Mouse (Mus musculus): Measurements from ENCODE around the gene Megf8.
"Not testable (repeated sequence)": the region's sequence is repeated elsewhere in the genome, so short reads cannot be mapped to it uniquely, and the experiment has no call there.

Megf8 gene

DNA sequence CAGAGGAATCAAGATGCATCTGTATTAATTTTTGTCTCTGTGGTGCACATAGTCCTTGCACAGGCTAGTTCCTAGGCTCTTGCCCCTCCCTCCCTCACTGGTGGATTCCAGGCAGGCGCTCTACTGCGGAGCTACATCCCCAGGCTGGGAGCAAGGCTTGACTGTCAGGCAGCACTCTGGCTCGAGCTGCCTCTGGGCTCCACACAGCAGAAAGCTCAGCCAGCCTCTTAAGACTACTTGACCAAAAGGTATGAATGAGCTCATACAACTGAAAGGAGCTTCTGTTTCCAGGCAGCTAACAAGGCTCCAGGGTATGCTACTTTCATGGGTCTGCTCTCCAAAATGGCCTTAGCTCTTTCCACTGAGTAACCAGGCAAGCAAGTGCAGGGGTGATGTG lies 64.3 kb downstream of the Megf8 start:
- no peak for DNase-seq (ENCODE audit: low read depth, low spot score)

DNA sequence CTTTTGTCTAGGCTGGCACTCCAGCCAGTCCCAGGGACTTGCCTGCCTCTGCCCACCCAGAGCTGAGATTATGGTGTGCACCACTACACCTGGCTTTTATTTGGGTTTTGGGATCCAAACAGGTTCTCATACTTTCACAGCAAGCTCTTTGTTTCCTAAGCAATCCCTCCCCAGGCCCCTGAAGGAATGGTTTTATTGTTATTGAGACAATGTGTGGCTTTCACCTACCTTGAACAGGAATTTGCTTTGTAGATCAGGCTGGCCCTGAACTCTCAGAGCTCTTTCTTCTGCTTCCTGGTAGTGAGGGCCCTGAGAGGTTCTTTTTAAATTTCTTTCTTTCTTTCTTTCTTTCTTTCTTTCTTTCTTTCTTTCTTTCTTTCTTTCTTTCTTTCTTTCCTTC lies 65.6 kb downstream of the Megf8 start:
- DNase-seq (ENCODE audit: low read depth, low spot score): peak; percentile 62

DNA sequence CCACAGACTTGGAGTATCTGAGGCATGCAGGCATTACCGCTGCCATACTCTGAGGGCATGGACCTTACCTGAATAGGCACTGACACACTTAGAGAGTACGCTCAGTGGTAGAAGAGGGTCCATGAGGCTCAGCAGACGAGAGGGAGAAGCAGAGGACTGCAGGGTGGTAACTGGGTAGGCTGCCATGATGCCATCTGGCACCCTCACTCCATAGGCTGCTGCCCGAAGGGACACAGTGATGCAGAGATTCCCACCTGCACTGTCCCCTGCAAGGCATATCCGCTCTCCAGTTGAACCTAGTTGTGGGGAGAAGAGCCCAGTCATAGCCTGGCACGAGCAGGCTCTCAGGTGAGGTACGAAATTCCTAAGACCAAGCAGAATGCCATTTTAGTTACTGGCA lies 66.4 kb downstream of the Megf8 start:
- DNase-seq (ENCODE audit: low read depth, low spot score): no peak

DNA sequence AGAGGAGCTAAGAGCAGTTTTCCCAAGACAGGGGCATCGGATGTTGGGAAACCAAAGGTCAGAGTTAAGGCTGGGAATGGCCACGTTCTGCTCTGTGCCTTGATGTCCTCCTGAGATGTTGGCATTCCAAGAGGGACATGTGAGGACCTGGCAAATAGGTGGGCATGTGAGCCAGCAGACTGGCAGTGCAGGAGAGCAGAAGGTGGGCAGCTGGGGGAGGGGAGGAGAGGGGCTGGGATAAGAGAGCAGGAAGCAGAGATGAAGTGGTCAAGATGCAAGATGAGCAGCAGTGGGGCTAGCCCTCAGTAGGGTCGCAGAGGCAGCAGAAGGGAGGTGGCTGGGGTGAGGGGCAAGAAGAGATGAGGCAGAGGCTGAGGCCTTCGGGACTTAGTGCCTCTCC lies 66.9 kb downstream of the Megf8 start:
- no peak for DNase-seq (ENCODE audit: low read depth, low spot score)

DNA sequence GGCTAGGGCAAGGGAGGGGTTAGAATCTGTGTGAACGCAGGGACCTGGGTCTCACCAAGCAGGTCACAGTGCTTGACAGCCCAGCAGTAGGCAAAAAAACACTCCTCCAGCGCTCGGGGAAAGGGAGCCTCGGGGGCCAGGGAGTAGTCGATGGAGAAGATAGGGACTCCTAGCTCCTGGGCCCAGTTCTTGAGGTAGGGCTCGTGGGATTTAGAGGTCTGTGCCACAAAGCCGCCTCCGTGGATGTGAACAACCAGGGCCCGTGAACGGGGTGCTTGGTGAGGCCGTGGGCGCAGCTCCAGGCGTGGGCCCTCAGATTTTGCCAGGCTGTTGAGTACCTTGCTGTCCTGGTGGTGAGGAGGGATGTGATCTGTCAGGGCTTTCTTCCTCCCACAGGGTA lies 67.4 kb downstream of the Megf8 start:
- DNase-seq (ENCODE audit: low read depth, low spot score): no peak

DNA sequence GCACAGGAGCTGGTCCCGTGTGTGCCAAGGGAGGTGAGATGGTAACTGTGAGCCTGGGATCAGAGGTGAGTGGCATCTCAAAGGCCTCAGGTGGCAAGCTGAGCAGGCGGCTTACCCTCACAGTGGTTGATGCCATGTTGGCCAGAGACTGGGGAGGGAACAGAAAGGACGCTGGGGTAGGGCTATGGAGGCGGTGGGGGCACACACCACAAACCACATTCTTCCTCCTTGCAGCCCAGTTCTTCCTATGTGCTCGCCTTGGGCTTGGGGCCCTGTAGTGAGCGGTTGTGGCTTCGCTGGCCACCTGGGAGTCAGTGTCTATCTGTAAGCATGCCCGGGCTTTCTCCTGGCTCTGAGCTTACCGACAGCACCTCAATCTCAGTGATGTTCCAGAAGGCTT lies 67.9 kb downstream of the Megf8 start:
- no peak for DNase-seq (ENCODE audit: low read depth, low spot score)

DNA sequence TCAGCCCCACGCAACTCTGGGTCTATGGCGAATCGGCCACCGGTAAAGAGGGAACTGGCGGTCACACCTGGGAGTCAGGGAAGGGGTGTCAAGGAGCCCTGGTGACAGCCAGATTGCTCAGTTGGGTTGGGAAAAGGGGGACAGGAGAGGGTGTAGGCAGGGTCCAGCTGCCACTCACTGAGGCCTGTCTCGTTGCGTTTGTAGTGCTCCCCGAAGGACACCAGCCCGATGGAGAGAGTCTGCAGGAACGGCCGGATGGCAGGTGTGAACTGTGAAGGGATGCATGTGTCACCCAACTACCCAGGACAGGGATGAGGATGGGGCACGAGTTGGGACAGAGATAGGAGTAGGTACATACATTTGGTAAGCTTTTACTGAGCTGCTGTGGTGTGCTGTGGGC lies 68.3 kb downstream of the Megf8 start:
- DNase-seq (ENCODE audit: low read depth, low spot score): no peak

DNA sequence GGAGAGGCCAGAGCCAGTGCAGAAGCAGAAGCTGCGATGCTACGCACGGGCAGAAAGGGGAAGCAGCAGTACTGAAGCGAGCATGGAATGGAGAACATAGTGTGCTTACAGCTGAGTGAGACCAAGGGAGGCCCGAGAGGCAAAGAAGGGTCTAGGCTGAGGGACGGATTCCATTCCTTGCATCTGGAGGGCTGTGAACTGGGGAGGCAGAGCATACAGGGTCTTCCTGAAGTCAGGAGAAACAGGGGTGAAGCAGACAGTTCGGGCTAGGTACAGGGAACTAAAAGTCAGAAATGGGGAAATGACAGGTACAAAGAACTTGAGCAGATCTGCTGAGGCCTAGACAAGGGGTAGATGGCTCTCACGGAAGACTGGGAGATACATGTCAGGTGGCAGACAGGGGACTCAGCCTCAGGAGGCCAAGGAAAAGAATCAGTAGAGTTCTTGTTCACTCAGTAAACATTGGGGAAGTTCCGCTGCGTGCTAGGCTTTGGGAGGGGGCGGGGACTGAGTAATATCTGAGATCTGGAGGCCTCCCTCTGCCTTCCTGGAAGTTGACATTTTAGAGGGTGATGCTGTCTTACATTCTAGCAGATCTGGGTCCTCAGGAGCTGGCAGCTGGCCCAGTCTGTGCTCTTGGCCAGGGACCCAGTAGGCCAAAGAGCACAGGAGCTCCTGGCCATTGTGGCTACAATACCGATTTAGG lies 69.0 kb downstream of the Megf8 start:
- no peak for DNase-seq (ENCODE audit: low read depth, low spot score)

DNA sequence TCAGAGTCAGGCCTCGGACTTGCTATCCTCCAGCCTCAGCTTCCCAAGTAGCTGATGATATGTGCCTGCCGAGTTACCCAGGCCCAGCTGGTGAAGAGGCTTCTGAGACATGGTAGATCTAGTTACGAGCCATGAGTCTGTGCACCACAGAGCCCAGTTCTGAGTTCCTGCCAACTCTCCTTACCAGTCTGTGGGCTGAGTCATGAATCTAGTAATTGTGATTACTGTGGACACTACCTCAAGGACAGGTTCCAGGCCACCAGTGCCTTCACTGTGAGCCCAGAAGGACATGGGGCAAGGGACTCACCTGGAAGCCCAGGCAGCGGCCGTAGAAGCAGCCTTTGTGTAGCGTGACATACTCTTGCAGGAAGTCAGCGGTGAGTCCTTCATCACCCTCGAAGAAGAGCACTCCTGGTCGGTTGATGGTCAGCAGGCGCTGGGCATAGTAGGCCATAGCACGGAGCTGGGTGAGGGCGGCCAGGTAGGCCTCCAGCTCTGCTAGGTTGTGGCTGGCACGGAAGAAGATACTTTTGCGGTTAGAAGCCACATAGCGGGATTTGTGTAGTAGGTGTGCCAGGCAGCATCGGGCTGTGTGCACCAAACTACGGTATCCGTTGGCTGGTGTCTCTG lies 71.0 kb downstream of the Megf8 start:
- no peak for DNase-seq (ENCODE audit: low read depth, low spot score)

DNA sequence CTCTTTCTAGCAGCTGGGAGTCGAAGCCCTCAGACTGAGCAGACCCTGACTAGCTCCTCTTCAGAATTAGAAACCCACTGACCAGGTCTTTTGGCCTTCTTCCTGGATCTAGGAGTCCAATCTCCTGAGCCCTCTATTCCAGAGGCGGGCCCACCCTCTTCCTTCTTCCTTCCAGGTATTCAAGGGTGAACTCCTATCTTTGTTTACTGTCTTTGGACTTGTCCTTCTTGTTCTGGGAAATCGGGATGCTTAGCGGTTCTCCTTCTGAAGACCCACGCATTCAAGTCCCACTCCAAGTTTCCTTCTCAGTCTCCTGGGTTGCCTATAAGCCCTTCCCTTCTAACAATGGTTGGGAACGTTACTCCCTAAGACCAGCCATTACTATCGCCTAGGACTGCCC lies 72.0 kb downstream of the Megf8 start:
- no peak for DNase-seq (ENCODE audit: low read depth, low spot score)

DNA sequence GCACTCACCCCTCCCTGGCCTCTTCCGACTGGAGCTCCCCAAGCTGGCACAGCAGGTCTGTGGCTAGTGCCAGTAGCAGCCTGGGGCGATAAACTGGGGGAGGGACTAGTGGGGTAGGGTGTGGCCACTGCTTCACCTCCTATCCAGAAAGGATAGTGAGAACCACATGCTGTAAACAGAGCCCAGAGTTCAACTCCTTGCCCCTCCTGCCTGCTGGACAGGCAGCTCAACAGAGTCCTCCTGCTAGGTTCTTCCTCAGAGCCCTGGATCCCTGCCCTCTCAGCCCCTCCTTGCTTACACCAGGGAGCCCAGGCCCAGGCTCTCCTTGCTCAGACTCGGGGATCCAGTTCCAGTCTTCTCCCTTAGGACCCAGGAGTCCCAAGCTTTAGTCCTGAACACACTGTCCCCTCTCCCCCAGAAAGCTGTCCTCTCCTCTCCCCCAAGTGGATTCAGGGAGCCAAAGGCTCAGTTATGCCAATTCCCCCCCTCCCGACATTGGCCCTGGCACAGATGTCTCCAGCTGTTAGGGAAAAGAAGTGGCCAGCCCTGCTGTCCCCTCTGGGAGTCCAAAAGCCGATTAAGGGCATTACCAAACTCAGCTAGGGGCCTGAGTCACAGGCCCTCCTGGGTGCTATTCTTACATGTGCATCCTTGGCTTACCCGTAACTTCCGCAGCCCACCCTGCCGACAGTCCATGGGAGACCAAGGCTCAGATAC lies 73.2 kb downstream of the Megf8 start:
- DNase-seq (ENCODE audit: low read depth, low spot score): peak; percentile 41

DNA sequence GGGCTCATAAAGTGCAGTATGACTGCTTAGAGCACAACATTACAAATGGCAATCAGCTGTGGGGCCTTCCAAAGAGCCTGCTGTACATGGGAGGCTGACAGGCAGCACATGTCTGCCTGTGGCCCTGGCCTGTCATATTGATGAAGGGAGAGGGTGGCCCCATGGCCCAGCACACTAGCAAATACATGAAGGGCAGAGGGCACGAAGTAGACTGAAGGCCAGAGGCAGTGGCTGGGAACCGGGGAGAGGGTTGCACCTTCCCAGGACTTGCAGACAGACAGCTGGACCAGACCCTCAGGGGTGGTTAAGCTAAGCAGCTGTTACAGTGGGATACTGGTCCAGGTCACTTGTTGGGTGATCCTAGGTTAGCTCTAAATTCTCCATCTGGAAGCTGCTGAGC lies 74.0 kb downstream of the Megf8 start:
- no peak for DNase-seq (ENCODE audit: low read depth, low spot score)

DNA sequence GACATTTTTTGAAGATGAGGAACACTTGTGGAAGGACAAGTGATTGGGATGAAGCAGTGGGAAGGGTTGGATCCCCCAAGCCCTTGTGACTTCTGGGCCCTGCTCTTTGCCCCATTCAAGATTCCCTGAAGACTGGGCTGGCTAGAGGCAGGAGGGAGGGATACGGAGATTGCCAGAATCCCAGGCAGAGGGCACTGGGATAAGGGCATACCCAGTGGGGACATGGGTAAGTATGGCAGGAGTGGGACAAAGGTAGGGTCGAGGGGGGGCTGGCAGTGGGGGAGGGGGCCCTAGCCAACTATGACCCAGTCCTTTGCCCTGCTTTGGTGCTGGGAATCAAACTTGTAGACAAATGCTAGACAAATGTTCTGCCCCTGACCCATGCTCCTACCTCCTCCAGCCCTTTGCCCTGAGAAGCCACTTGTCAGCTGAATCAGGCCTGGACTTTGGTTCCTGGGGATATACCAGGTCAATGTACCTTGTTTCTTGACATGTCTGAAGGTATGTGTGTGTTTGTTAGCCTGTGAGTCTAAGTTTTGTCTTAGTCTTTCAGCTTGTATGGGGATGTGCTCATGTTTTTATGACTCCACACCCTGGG lies 75.0 kb downstream of the Megf8 start:
- DNase-seq (ENCODE audit: low read depth, low spot score): no peak

DNA sequence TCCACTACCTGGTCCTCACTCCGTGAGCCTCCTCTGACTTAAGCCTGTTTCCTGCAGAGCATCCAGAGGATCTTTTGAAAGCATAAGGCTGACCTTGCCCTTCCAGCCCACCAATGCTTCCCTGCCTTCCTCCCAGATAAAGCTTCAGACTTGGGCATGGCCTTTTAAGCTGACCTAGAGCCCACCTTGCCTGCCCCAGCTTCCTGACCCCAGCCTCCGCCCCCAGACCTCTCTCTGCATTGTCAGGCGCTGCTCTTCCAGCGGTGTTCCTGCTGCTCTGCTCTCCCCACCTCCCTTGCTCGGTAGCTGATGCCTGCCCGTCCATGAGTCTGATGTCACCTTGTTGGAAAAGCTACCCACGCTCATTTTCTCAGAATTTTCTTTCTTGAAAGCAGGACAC lies 75.9 kb downstream of the Megf8 start:
- DNase-seq (ENCODE audit: low read depth, low spot score): no peak

DNA sequence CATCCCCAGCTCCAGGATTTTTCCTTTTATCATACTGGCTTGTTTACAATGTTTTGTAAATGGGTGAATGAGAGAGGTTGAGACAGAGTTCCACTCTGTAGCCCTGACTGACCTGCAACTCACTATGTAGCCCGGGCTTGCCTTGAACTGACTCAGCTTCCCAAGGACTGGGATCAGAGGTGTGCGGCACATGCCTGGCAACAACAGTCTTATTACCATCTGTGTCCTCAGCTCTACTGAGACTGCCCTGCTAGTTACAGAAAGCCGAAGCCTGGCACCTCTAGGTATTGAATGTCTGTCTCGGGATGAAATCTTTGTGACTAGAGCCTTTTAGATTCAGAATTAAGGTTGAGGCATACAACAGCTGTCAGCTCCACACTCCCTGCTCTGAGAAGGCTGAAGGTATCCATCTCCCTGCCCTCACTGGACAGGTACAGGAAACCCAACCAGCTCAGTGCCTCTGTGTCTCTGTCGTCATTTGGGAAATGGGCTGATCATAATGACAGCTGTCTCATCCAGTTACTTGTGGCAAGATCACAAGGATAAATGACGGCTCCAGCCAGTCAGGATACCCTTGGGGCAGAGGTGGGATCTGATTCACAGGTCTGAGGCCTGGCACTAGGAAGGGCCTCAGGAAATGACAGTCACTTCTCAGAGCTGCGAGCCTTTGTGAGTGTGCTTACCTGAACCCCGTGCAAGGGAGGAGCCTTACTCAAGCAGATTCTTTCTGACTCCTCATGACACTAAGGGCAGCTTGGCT lies 76.7 kb downstream of the Megf8 start:
- DNase-seq (ENCODE audit: low read depth, low spot score): no peak

DNA sequence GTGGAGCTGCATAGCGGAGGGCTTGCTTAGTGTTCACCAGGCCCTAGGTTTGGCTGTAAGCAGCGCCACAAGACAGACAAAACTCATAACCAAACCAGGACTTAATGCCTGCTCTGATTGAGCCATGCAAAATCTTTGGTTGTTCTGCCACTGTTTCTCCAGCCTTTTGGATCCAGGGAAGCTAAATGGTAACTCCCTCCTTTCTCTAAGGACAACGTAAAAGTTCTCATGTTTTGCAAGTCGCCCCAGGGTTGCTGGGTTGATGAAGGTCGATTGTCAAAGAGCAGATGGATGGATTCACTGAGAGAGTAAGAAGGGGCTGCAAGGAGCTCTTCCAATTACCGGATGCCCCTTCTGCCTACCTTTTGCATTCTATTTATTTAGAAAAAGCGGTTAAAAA lies 77.8 kb downstream of the Megf8 start:
- no peak for DNase-seq (ENCODE audit: low read depth, low spot score)

DNA sequence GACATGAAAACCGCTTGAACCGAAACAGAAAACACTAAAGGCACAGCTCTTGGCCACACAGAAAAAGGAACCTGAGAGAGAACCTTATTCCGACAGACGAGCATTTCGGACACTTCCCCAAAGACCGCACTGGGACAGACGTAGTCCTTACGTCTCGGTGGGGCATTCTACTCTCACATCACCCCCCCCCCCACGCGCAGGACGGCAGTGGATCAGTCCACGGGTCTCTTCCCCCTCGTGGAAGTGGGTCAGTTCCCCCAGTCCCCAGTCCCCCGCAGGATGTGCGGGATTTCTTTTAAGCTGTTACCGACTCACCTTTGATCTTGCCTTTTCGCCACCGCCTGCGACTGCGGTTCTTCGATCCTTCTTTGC lies 78.2 kb downstream of the Megf8 start:
- no peak for DNase-seq (ENCODE audit: low read depth, low spot score)

DNA sequence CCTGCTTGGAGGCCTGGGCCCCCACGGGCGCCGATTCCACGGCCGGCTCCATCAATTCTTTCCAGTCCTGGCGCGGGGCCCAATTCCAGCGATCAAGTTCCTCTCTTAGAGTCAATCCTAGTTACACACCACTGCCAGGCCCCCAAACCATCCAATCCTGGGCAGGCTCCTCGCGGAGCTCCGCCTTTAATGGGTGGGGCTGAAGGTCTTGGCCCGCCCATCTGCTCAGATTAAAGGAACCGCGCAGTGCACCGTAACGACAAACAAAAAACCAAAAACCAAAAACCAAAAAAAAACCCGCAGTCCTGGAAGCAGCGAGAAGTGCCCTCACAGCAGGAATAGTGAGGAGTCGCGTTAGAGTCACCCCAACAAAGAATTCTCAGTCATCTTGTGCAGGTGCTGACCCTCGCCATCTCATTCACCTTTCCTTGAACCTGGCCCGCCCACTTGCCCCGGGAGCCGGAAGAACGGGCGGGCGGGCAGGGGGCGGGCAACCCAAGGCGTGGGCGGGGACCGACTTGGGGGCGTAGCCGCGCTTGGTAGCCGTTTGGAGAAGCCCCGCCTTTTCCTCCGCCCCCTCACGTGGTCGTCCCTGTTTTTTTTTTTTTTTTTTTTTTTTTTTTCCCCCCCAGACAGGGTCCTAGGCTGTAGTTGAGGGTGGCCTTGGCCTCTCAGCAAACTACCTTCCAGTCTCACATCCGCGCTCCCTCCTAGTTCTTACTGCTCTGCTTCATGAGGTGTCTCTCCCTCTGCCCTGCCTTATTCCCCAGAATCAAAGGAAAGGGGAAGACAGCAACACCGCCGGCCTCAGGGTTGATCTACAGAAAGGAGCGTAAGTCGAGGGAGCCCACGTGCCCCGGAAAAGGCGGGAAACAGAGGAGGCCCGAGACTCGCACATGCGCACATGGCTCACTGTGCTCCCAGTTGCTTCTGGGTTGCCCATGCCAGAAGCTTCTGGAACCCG lies 78.9 kb downstream of the Megf8 start:
- peak; percentile 96 for DNase-seq (ENCODE audit: low read depth, low spot score)

DNA sequence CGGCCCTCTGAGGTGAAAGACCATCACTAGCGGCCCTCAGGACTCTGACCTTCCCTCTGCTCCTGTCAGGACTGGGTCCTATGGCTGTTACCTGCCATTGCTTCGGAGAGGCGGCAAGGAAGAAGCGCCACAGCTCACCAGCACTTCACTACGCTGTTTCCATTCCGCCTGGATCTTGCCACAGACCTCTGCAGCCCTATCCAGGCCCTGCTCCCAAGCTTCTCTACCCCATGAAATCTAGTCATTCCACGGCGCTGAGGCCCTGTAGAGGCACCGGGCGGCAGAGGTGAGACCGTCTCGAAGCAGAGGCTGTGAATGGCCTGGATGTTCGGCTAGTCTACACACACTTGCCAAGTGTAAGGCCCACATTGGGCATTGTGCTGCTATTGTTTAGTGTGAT lies 79.7 kb downstream of the Megf8 start:
- no peak for DNase-seq (ENCODE audit: low read depth, low spot score)

DNA sequence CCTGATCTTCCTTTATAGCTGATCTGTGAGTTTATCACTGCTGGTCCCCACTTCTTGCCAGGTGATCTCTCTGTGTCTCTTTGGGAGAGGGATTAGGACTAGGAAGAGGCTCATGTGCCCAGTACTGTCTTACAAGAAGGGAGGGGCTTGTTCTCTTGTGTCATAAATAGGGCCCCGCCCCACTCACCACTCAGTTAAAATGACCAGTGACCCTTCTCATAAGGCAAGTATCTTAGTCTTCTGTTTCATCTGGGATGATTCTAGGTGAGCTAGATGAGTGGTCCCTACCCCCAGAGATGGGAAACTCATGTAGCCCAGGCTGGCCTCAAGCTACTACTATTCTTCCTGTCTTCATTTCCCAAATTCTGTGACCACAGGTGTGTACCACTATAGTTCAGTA lies 81.6 kb downstream of the Megf8 start, which contains the start of gene Lipe:
Lipe (minus strand) TSS at position 101 of the 400 bp plus-strand sequence.
- DNase-seq (ENCODE audit: low read depth, low spot score): no peak

DNA sequence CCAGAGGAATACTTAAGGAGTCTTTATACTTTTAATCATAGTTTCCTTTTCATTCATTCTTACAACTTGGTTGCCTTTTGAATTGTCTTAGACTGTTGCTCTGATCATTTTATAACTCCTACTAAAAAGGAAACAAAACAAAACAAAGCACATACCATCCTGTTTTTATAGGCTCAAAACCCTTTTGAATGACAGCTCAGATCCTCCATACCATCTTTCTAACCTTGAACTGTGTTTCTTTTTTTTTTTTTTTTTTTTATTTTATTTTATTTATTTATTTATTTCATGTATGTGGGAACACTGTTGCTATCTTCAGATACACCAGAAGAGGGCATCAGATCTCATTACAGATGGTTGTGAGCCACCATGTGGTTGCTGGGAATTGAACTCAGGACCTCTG lies 82.1 kb downstream of the Megf8 start:
- DNase-seq (ENCODE audit: low read depth, low spot score): not testable (repeated sequence)
